Mouse (Mus musculus) brain, adult 2 months (tissue): ENCODE data around the gene Csrnp1.
A peak's percentile ranks its signal among the peaks of the same experiment; 100 is the strongest.
"Not testable (repeated sequence)": the region's sequence is repeated elsewhere in the genome, so short reads cannot be mapped to it uniquely, and the experiment has no call there.

Experiments
- DNase-seq: peaks from one replicate; pipeline ENCODE4 v3.0.0; 2011; ENCODE audit warnings: low read depth, low spot score

Csrnp1 gene

DNA sequence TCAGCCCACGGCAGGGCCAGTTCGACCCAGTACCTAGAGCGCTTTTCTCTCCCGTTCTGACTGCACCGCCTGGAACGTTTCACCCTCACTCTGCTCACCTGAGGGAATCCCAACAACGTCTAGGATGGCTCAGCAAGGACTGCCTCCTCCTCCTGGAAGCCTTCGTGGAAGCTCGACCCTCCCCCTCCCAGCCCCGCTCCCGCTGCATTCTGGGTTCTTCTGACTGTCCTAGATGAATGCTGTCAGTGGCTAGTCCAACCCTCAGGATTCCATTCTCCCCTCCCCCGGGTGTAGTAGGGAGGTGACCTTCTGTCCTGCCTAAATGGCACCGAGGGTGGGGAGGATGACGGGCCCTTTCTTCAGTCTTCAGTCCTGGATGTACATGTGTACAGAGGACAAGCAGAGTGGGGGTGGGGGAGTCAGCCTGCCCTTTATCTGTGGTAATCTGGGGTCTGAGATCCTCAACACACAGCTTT is at the start of gene Csrnp1:
Gene Csrnp1 (minus strand): TSS at position 123 of the 476 bp plus-strand sequence.
- no peak for DNase-seq

DNA sequence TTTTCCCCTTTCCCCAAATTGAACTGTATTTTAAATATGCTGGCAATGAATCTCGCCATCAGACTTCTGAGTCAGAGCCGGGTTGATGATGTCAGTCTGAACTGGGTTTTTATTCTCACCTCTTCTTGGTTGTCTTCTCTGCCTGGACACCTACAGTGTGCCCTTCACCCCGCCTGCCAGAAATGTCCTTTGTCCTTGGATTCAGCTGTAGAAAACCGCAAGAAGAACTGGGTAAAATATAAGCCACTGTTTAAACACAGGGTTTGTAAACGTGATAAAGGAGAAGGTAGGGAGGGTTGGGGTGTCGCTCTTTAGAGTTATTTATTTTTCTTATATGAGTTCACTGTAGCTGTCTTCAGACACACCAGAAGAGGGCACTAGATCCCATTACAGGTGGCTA is 48.3 kb upstream of the Csrnp1 start:
- no peak for DNase-seq

DNA sequence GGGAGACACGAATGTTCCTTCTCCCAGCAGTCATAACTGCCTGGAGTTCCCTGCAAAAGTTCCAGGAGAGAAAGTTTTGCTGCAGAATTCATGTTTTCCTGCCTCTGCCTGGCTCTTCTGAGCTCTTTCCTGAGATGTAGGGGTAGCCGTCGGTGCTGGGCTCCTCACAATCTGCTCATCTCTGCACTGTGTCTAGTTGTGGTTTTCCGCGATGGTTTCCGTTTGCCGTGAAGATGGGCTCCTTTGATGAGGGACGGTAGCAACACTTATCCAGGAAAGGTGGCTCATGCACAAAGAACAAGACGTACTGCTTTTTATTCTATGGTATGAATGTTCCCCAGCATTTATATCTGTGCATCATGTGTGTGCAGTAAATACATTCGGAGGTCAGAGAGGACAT is 46.0 kb upstream of the Csrnp1 start:
- no peak for DNase-seq

DNA sequence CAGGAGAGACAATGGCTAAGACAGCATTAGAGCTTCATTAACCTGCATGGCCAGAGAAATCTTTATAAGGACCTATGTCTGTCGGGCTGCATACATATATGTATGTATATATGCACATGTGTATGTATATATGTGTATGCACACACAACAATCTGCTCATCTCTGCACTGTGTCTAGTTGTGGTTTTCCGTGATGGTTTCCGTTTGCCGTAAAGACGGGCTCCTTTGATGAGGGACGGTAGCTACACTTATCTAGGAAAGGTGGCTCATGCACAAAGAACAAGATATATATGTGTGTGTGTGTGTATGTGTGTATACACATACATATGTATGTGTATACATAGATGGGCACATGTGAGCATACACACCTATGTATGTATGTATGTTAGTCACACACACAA is 45.4 kb upstream of the Csrnp1 start:
- no peak for DNase-seq

DNA sequence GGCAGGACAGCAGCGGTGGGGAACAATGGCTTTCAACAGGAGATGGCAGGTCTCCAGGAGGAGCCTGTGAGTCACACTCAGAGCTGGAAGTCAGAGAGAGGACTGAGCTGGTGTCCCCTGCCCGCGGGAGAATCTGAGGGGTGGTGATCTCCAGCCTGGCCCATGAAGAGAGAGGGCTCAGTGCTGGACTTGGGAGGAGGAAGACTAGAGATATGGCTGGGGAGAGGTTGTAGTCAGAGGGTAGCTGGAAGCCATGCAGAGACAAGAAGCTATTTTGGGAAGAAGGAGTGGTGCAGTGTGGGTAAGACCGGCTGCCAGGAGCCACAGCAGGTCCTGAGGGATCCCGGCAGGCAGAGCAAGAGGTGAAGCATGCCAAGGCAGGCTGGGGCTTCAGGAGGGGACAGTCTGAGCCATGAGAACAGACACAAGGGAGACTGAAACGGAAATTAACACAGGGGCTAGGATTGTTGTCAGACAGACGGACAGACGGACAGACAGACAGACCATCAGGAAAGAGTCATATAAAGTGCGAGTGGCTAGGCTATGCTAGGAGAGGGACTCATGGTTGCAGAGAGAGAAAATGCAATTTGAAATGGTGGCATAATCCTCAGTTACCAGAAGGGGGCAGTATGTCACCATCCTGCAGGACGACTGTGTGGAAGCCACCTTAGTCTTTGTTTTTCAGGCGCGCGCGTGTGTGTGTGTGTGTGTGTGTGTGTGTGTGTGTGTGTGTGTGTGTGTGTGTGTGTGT is 43.1 kb upstream of the Csrnp1 start:
- peak; percentile 93 for DNase-seq

DNA sequence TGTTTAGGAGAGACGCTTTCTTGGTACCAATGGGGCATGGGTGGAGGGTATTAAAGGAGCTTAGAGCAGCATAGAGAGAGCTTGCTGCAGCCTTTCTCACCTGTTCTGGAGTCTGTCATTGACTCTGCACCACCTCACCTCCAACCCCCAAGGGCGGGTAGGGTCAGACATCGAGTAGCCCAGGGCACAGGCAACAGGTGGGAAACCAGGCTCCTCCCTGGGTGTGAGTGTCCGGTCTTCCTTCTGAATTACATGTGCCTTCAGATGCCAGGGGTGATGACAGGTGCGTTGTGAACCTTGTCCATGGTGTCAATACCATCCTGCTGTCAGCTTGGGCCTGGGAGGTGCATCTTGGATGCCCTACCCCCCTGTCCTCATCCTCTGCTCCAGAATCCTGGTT is 40.2 kb upstream of the Csrnp1 start:
- DNase-seq: no peak

DNA sequence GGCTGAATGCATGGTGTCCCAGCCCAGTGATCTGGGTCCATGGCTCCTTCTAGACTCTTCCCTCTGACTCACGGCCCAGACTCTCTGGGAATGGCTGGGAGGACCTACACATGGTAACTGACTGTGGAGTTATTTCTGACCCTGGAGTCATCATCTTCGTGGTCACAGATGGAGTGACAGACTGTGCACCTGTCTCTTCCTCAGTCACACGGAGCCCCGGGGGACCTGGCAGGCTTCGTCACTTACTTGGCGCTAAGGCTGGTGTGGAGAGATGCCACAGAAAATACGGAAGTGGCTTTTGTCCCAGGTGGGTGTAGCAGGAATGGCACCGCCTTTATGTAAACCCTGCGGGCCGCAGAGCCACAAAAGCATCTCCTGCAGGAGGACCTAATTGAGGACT is 39.7 kb upstream of the Csrnp1 start:
- peak; percentile 98 for DNase-seq

DNA sequence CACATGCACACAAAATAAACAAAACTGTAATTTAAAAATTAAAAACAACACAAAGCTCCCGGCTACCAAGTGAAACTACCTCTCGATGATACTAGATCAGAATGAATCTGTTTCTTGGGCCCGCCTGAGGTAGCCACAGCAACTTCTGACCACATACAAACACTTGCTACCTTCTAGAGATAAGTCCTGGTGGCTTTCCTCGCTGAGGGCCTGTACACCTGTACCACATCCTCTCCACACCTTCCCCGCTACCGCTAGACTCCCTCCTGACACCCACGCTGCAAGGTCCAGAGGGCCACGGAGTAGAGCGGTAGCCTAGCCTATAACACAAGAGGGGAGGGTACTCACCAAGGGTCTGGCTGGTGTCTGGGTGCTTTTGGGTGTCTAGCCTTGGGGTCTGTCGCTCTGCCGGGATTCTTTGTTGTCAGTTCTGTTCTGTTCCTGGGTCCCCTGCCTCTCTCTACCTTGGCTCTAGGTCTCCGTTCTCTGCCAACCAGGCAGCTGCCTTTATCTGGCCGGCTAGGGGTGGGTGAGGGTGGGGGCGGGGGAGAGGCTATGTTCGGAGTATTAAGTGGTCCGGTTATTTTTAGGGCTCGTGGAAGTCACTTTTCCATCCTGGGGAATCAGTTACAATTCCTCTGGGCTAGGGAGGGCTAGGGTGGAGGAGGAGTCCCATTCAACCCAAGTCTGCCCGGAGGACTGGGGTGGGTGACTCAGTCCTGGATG is 38.8 kb upstream of the Csrnp1 start, which contains the start of gene Xirp1:
Gene Xirp1 (minus strand): TSS at position 513 of the 726 bp plus-strand sequence.
- DNase-seq: no peak

DNA sequence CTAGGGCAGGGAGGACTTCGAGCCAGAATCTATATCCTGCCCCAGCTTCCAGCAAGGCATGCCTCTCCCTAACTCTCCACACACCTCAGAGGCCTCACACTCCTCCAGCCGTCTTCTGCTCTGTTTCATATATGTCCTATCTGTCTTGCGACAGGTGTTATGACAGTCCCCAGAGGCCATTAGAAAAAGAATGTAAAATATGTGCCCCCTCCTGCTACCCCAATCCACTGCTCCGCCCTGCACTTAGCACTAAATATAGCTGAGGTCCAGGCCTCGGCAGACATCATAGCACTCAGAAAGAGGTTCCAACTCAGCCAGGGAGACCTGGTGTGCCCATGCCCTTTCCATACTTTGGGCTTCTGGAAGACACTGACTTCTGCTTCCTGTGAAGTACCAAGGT is 36.7 kb upstream of the Csrnp1 start:
- no peak for DNase-seq

DNA sequence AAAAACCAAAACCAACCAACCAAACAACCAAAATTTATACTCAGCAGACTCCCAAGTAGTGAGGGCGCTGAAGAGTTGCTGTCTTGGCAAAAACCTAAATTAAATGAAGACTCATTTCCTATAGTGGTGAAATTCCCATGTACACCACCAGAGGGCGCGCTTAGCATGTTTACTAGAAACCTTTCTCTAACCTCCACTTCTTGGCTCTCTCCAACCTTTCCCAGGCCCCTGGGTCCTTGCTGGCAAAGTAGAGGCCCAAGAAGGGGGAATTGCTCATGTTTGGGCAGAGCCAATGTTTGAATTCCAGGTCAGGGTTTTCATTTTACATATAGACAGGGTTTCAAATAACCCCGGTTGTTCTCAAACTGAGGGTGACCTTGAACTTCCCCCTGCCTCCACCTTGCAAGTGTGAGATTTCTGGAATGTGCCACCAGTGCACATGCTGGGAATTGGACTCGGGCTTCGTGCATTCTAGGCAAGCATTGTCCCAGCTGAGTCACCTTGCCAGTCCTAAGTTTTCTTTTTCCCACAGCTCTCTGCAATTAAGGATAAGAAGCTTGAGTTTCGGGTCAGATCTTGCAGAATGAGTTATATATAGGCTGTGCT is 35.9 kb upstream of the Csrnp1 start:
- peak; percentile 83 for DNase-seq

DNA sequence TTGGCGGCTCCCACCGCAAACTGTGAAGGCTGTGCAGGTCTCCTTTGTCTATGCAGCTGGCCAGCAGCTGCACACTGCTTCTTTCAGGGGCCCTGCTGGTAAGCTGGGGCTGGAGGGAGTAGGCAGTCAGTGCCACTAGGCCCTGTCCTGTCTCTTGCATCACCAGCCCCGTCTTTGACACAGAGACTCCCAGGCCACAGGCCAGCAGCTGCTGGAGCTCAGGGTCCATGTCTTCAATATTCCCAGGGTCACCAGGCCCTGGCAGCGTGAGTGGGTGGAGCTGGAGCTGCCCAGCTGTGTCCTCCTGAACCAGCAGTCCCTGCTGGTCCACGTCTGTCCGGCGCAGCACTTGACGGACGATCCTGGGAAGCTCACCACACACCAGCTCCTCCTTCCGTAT is 32.5 kb upstream of the Csrnp1 start:
- no peak for DNase-seq

DNA sequence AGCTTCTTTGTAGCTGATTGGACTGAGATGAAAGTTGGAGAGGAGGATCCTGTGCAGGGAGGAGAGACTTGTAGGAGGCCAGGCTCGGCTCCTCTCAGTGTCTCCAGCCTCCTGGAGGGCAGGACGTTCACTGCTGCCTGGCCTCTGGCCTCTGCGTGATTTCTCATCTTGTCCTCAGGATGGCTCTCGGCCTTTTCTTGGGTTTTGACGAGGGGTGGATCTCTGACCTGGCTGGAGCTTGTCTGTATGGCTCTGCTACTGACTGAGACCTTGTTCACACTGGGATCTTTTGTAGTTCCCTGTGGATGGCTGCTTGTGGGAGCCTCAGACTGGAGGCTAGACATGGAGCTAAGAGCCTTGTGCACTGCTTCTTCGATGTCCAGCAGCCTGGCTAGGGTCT is 30.4 kb upstream of the Csrnp1 start:
- DNase-seq: no peak

DNA sequence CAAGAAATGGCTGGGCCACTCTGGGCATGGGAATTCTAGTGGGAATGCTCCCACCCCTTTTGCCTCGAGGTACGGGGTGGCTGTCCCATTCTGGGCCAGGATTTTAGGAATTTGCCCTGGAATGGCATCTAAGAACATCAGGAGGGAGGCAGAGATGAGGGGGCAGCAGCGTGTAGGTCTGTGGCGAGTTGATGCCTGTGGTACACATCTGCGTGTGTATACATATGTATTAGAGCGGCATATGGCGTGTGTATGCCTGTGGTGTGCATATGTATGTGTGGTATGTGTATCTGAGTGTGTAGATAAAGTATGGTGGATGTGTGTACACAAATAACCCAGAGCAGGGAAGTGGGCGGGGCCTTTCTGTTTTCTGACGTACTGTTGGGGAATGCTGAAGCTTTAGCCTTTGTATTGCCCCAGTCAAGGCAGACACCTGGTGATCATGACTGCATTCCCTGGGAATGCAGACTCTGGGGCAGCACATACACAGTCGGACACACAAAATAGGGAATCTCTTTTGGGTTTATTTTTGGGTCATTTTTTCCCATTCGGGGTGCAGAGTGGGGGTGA is 28.9 kb upstream of the Csrnp1 start:
- no peak for DNase-seq

DNA sequence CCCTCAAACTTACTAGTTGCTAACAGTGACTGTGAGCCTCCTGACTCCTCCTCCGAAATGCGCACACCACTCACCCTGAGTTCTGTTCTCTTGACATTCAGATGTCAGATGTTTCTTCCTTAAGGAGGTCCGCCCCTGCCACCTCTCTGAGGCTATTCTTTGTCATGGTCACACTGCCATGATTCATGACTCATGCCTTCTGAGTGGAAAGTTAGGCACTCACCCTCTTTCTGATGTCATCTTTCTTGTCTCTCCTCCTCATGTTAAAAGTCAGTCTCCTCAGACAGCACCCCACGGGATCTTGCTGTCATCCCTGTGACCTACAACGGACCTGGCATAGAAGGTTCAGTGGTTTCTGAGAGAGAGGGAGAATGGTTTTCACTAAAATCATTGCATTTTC is 28.3 kb upstream of the Csrnp1 start:
- DNase-seq: peak; percentile 75

DNA sequence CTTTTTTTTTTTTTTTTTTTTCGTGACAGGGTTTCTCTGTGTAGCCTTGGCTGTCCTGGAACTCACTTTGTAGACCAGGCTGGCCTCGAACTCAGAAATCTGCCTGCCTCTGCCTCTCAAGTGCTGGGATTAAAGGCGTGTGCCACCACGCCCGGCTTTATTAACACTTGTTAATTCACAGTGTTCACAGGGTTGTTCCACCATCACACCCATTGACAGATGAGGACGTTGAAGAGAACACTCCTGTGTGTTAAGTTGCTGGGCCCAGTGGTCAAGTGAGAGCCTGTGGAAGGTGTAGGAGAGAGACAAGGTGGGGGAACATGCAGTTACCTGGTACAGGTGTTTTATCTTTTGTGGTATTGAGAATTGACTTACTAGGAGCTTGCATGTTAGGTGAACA is 27.7 kb upstream of the Csrnp1 start:
- DNase-seq: not testable (repeated sequence)

DNA sequence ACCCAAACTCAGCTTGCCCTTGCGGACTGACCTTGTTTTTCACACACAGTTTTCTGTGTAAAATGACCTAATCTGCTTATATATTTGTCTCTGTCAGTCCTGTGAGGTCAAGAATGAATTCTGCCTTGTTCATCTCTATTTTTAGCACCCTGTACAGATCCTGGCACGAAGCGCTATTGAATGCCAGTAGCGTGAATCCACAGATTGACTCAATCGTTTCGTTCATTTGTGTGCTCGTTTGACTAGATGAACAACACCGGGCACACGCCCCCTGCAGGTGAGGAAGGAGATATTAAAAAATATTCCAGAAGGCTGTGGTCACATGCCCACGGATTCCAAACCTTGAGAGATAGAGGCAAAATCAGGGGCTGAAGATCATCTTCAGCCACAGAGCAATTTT is 27.1 kb upstream of the Csrnp1 start:
- peak; percentile 96 for DNase-seq

DNA sequence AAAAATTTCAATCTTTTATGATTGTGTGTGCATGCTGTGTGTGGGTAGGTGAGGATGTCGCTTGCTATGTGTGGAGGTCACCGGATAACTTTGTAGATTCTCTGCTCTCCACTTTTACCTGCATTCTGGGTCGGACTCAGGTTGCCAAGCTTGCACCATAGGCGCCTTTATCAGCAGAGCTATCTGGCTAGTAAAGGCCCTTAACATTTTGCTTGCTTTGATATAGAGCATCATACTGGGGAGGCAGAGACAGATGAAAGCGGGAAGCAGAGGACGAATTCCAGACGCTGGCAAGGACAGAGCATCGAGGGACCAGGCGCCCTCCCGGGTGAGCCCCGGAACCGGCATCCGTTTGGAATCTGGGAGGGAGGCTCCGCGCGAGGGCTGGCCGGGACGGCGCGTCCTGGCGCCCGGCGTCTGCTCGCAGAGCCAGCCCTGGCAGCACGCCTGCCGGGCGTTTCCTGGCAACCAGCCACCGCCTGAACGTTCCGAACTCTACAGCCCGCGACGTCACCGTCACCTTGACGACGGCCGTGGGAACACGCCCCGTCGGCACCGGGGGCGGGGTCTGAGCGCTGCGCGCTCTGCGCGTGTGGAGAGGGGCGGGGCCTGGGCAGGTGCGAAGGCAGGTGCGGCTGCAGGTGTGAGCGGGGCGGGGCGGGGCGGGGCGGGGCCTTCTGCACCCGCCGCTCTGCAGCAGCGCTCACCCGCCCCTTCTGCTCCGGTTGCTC is 26.5 kb upstream of the Csrnp1 start:
- DNase-seq: peak; percentile 98

DNA sequence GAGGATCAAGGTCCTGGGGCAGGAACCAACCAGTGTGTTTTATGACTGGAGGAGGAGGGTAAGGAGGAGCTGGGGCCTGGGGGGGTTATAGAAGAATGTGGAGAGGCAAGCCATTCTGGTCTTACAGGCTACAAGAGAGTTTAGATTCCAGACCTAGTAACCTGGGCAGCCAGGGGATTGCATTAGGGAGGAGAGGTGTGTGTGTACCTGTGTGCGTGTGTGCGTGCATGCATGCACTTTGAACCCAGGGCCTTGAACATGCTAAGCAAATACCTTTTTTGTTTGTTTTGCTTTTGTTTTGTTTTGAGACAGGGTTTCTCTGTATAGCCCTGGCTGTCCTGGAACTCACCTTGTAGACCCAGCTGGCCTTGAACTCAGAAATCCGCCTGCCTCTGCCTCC is 25.4 kb upstream of the Csrnp1 start:
- no peak for DNase-seq

DNA sequence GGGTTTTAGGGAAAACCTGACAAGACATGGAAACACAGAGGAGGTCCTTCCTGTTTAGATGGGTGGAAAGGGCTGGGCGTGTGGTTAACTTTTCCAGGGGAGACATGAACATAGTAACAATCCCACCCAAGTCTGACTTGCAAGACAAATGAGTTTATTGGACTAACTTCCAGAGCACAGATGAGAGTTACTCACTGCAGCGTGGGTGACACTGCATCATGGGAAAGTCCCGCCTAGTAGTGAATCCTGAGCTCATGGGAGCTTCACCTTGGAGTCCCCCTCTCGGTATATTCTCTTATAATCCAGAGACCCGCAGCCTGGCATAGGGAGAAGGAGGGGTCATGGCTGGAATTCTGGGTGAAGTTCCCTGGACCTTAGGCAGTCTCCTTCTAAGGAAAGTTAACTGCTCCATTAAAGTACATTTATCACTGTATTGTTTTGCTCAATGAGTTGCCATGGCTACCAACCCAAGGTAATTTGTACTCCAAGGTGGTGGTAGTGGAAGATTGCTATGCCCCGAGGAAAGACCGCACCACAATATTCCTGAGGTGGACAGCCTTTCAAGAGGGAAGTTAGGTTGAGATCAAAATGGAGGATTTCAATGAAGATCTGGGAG is 24.9 kb upstream of the Csrnp1 start:
- peak; percentile 51 for DNase-seq

DNA sequence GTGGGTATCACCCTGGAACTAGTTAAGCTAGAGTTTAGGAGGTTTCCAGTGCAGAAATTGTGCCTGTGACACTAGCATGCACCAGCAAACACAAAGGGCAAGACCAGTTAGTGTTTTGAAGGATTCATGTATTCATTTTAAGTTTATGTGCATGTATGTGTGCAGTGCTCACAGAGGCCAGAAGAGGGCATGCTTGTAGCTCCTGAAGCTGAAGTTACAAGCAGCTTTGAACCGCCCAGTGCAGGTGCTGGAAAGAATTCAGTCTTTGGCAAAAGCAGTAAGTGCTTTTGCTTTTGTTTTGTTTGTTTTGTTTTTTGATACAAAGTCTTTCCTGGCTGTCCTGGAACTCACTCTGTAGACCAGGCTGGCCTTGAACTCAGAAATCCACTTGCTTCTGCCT is 23.4 kb upstream of the Csrnp1 start:
- no peak for DNase-seq

DNA sequence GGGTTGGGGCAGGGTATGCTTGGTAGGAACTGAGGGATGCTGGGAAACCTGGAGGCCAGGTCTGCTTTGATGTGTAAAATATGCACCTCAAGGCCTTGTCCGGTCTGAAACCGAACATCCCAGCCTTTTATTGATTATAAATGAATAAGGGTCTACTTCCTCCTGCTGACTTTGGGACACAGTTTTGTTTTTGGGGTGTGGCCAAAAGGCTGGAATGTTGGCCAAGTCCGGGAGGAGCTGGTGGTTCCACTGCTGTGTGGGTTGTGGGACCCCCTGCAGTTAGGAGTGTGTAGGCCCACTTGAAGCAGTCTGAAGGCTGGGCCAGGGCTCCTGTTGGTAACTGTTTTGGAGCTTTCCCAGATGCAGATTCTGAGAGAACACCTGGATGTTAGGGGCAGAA is 21.5 kb upstream of the Csrnp1 start:
- no peak for DNase-seq
